Mouse (Mus musculus) MEL (cell line): Measurements from ENCODE around the gene Aebp1. TPM values are rescaled to one million over a fixed set of nuclear protein-coding genes. Genes with fewer than 3 reads are reported as not detected.

ENCODE experiments used
- DNase-seq: peaks from one replicate; pipeline ENCODE4 v3.0.0; 2011; ENCODE audit warnings: low read depth, low spot score
- H3K27ac ChIP-seq: 2 replicates; pipeline ENCODE4 v1.5.1; 2012; ENCODE audit warnings: low read depth, mild to moderate bottlenecking, control low read depth, low read length, moderate library complexity; ENCODE audit not compliant: control insufficient read depth
- H3K27me3 ChIP-seq, 2 experiments: fragments of 150-350 bp in 1 of 2; sonication (generic) in 1 of 2; 2 replicates each; pipeline ENCODE4 v1.6.1; 2012; ENCODE audit warnings: low read length in 2 of 2, mild to moderate bottlenecking in 2 of 2, improper control_type of control experiment in 1 of 2, moderate library complexity in 1 of 2; ENCODE audit not compliant: insufficient read depth in 2 of 2, control insufficient read depth in 1 of 2
- H3K36me3 ChIP-seq, 2 experiments: 2 replicates each; pipeline ENCODE4 v1.6.1; 2012 to 2014; ENCODE audit warnings: low read length in 2 of 2, improper control_type of control experiment in 1 of 2, inconsistent platforms in 1 of 2, mild to moderate bottlenecking in 1 of 2; ENCODE audit not compliant: insufficient read depth in 2 of 2, control insufficient read depth in 1 of 2
- H3K4me1 ChIP-seq, 2 experiments: fragments of 150-350 bp in 1 of 2; sonication (generic) in 1 of 2; 2 replicates each; pipeline ENCODE4 v1.6.1; 2012; ENCODE audit warnings: low read length in 2 of 2, improper control_type of control experiment in 1 of 2, mild to moderate bottlenecking in 1 of 2; ENCODE audit not compliant: insufficient read depth in 2 of 2, control insufficient read depth in 1 of 2
- H3K4me3 ChIP-seq, 2 experiments: fragments of 150-350 bp in 1 of 2; sonication (generic) in 1 of 2; 2 replicates each; pipeline ENCODE4 v1.5.1; 2012; ENCODE audit warnings: low read depth in 2 of 2, low read length in 2 of 2, mild to moderate bottlenecking in 2 of 2, moderate library complexity in 2 of 2, control low read depth in 1 of 2, improper control_type of control experiment in 1 of 2; ENCODE audit not compliant: control insufficient read depth in 1 of 2, insufficient read depth in 1 of 2
- H3K79me2 ChIP-seq: 2 replicates; pipeline ENCODE4 v1.6.1; 2012; ENCODE audit warnings: mild to moderate bottlenecking, low read length, moderate library complexity; ENCODE audit not compliant: control insufficient read depth, poor library complexity, insufficient read depth
- H3K9ac ChIP-seq: 2 replicates; pipeline ENCODE4 v1.6.1; 2012; ENCODE audit warnings: low read depth, mild to moderate bottlenecking, control low read depth, low read length, moderate library complexity; ENCODE audit not compliant: control insufficient read depth, poor library complexity, severe bottlenecking
- H3K9me3 ChIP-seq: fragments of 150-350 bp; sonication (generic); replicated peaks from 2 replicates; pipeline ENCODE4 v1.6.1; 2012; ENCODE audit warnings: mild to moderate bottlenecking, low read length, improper control_type of control experiment, moderate library complexity; ENCODE audit not compliant: insufficient read depth
- BHLHE40 ChIP-seq: IDR thresholded peaks from 2 replicates; pipeline ENCODE4 v1.6.1; 2012; ENCODE audit warnings: low read depth, mild to moderate bottlenecking, inconsistent platforms, low read length, improper control_type of control experiment, borderline replicate concordance
- CHD1 ChIP-seq: IDR thresholded peaks from 2 replicates; pipeline ENCODE4 v1.6.1; 2012; ENCODE audit warnings: low read depth, mild to moderate bottlenecking, inconsistent platforms, low read length, improper control_type of control experiment
- CHD2 ChIP-seq: IDR thresholded peaks from 2 replicates; pipeline ENCODE4 v1.6.1; 2011; ENCODE audit warnings: low read length, improper control_type of control experiment
- CTCF ChIP-seq, 3 experiments: IDR thresholded peaks in 2 of 3; conservative IDR thresholded peaks in 1 of 3; 2 replicates each; pipeline ENCODE4 v1.5.1; 2011 to 2012; ENCODE audit warnings: low read length in 3 of 3, low read depth in 2 of 3, mild to moderate bottlenecking in 2 of 3, improper control_type of control experiment in 1 of 3, inconsistent platforms in 1 of 3, mixed read lengths in 1 of 3, moderate library complexity in 1 of 3; ENCODE audit not compliant: control insufficient read depth in 1 of 3, insufficient read depth in 1 of 3, poor library complexity in 1 of 3, severe bottlenecking in 1 of 3
- ELF1 ChIP-seq: IDR thresholded peaks from 2 replicates; pipeline ENCODE4 v1.6.1; 2014; ENCODE audit warnings: low read depth, mild to moderate bottlenecking, inconsistent platforms, low read length, improper control_type of control experiment, moderate library complexity
- ETS1 ChIP-seq: IDR thresholded peaks from 2 replicates; pipeline ENCODE4 v1.6.1; 2012; ENCODE audit warnings: low read depth, mild to moderate bottlenecking, inconsistent platforms, low read length, improper control_type of control experiment, moderate library complexity
- GATA1 ChIP-seq: IDR thresholded peaks from 2 replicates; pipeline ENCODE4 v1.6.1; 2011; ENCODE audit warnings: low read depth, low read length, improper control_type of control experiment
- HCFC1 ChIP-seq: IDR thresholded peaks from 2 replicates; pipeline ENCODE4 v1.6.1; 2012; ENCODE audit warnings: low read depth, mild to moderate bottlenecking, inconsistent platforms, low read length, improper control_type of control experiment, moderate library complexity
- JUND ChIP-seq: IDR thresholded peaks from 2 replicates; pipeline ENCODE4 v1.6.1; 2011; ENCODE audit warnings: low read depth, mild to moderate bottlenecking, improper control_type of control experiment, low read length
- MYB ChIP-seq: IDR thresholded peaks from 2 replicates; pipeline ENCODE4 v1.6.1; 2011; ENCODE audit warnings: mild to moderate bottlenecking, low read depth, low read length, improper control_type of control experiment
- MYC ChIP-seq: IDR thresholded peaks from 2 replicates; pipeline ENCODE4 v1.6.1; 2011; ENCODE audit warnings: low read depth, mild to moderate bottlenecking, low read length, improper control_type of control experiment, moderate library complexity
- NELFE ChIP-seq: IDR thresholded peaks from 2 replicates; pipeline ENCODE4 v1.6.1; 2011; ENCODE audit warnings: low read depth, low read length, improper control_type of control experiment
- POLR2A ChIP-seq, 2 experiments: IDR thresholded peaks; 2 replicates each; pipeline ENCODE4 v1.6.1; 2011 to 2012; ENCODE audit warnings: low read length in 2 of 2, mild to moderate bottlenecking in 2 of 2, control low read depth in 1 of 2, improper control_type of control experiment in 1 of 2, low read depth in 1 of 2, moderate library complexity in 1 of 2; ENCODE audit not compliant: control insufficient read depth in 1 of 2, insufficient read depth in 1 of 2, poor library complexity in 1 of 2
- POLR2AphosphoS2 ChIP-seq: IDR thresholded peaks from 2 replicates; pipeline ENCODE4 v1.6.1; 2011; ENCODE audit warnings: low read length, improper control_type of control experiment
- POLR2AphosphoS5 ChIP-seq: IDR thresholded peaks from 2 replicates; pipeline ENCODE4 v1.6.1; 2012; ENCODE audit warnings: low read depth, borderline replicate concordance, mild to moderate bottlenecking, inconsistent platforms, low read length, moderate library complexity, mixed read lengths
- RCOR1 ChIP-seq: IDR thresholded peaks from 2 replicates; pipeline ENCODE4 v1.6.1; 2012; ENCODE audit warnings: low read depth, mild to moderate bottlenecking, inconsistent platforms, low read length, improper control_type of control experiment
- SIN3A ChIP-seq: IDR thresholded peaks from 2 replicates; pipeline ENCODE4 v1.6.1; 2012; ENCODE audit warnings: low read length, improper control_type of control experiment, inconsistent platforms
- TAL1 ChIP-seq: IDR thresholded peaks from 2 replicates; pipeline ENCODE4 v1.6.1; 2012; ENCODE audit warnings: mild to moderate bottlenecking, inconsistent platforms, low read length, moderate library complexity, mixed read lengths
- TBP ChIP-seq: IDR thresholded peaks from 2 replicates; pipeline ENCODE4 v1.8.0; 2011; ENCODE audit warnings: low read depth, low read length, improper control_type of control experiment
- TCF12 ChIP-seq: IDR thresholded peaks from 2 replicates; pipeline ENCODE4 v1.6.1; 2014; ENCODE audit warnings: low read depth, mild to moderate bottlenecking, inconsistent platforms, low read length, improper control_type of control experiment, moderate library complexity
- UBTF ChIP-seq: IDR thresholded peaks from 2 replicates; pipeline ENCODE4 v1.6.1; 2012; ENCODE audit warnings: low read depth, mild to moderate bottlenecking, inconsistent platforms, low read length, improper control_type of control experiment, moderate library complexity, borderline replicate concordance; ENCODE audit not compliant: insufficient read depth
- USF1 ChIP-seq: IDR thresholded peaks from 2 replicates; pipeline ENCODE4 v1.6.1; 2014; ENCODE audit warnings: low read depth, mild to moderate bottlenecking, inconsistent platforms, low read length, improper control_type of control experiment, moderate library complexity
- USF2 ChIP-seq, 2 experiments: IDR thresholded peaks; 2 replicates each; pipeline ENCODE4 v1.6.1; 2011 to 2012; ENCODE audit warnings: improper control_type of control experiment in 2 of 2, low read length in 2 of 2, borderline replicate concordance in 1 of 2, inconsistent platforms in 1 of 2, low read depth in 1 of 2, mild to moderate bottlenecking in 1 of 2; ENCODE audit not compliant: insufficient read depth in 1 of 2
- ZC3H11A ChIP-seq: IDR thresholded peaks from 2 replicates; pipeline ENCODE4 v1.6.1; 2012; ENCODE audit warnings: low read depth, mild to moderate bottlenecking, inconsistent platforms, low read length, improper control_type of control experiment
- ZKSCAN1 ChIP-seq: IDR thresholded peaks from 2 replicates; pipeline ENCODE4 v1.6.1; 2012; ENCODE audit warnings: low read depth, mild to moderate bottlenecking, inconsistent platforms, low read length, improper control_type of control experiment, moderate library complexity
- ZMIZ1 ChIP-seq: IDR thresholded peaks from 2 replicates; pipeline ENCODE4 v1.6.1; 2012; ENCODE audit warnings: low read depth, mild to moderate bottlenecking, inconsistent platforms, low read length, improper control_type of control experiment, moderate library complexity
- ZNF384 ChIP-seq: IDR thresholded peaks from 2 replicates; pipeline ENCODE4 v1.6.1; 2012; ENCODE audit warnings: low read depth, mild to moderate bottlenecking, inconsistent platforms, low read length, improper control_type of control experiment
- polyA plus RNA-seq, 2 experiments: library from polyadenylated mRNA; stranded (reverse) in 1 of 2; unstranded in 1 of 2; fragments of >175 nt in 1 of 2; fragments of >200 nt in 1 of 2; gene quantifications; 2 replicates each; pipeline versions ENCODE4 v1.2.1 to v1.2.4; 2012; ENCODE audit warnings: low replicate concordance in 2 of 2, low read depth in 1 of 2; ENCODE audit not compliant: insufficient read length in 2 of 2, insufficient read depth in 1 of 2, missing spikeins in 1 of 2
- total RNA-seq: library from RNA; depleted of rRNA; stranded (reverse); fragments of 300-350 nt; gene quantifications from 2 replicates; pipeline ENCODE4 v1.2.3, GENCODE M21; 2012

Gene Aebp1
- total and polyA plus RNA-seq, 3 experiments, result 0.10 TPM; not detected in 2

DNA sequence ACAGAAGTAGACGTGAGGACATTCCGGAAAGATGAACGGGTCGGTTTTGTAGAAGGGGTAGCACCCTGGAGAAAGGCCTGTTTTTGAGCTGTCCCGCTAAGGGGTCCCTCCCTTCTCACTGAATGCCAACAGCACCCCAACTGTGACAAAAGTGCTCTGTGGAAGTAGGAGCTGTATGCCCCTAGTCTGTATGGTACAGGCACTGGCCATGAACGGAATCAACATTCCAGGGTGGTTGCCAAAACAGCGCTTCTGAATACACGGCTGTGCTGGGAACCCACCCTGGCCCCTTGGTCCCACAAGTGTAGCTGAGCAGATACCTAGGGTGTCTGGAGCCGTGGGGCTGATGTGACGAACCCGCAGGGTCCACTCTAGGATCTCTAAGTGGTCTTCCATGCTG lies 11.0 kb downstream of the Aebp1 start:
- Histone ChIP-seq H3K36me3 (peaks cover 0 to 3% of the 10 kb centered on the region in 2 experiments; a peak in 3 of 4 replicates), H3K4me3 (no peak overlapping the region), H3K79me2 (peaks cover 9% of the 10 kb centered on the region), H3K9ac (no peak overlapping the region), H3K27ac (no peak overlapping the region), H3K4me1 (peaks cover 0 to 3% of the 10 kb centered on the region in 2 experiments; a peak in 1 of 4 replicates), H3K27me3 (no peaks in the 10 kb centered on the region), H3K9me3 (no peaks in the 10 kb centered on the region)
- DNase-seq, result no peak
- TF ChIP-seq POLR2AphosphoS5 (no peak), TBP (no peak), ZKSCAN1 (no peak), TCF12 (no peak), TAL1 (no peak), CHD1 (no peak), USF1 (no peak), USF2 (IDR thresholded peaks at IDR 0.05; ENCODE audit: borderline replicate concordance in 1 of 2, insufficient read depth in 1 of 2, low read depth in 1 of 2, low read length in 2 of 2) (no peak), HCFC1 (no peak), GATA1 (no peak), NELFE (no peak), POLR2A (IDR thresholded peaks at IDR 0.05; ENCODE audit: control insufficient read depth in 1 of 2, insufficient read depth in 1 of 2, low read depth in 1 of 2, low read length in 2 of 2, poor library complexity in 1 of 2) (no peak), POLR2AphosphoS2 (no peak), ZC3H11A (no peak), UBTF (no peak), MYB (no peak), BHLHE40 (no peak), ELF1 (no peak), MYC (no peak)

DNA sequence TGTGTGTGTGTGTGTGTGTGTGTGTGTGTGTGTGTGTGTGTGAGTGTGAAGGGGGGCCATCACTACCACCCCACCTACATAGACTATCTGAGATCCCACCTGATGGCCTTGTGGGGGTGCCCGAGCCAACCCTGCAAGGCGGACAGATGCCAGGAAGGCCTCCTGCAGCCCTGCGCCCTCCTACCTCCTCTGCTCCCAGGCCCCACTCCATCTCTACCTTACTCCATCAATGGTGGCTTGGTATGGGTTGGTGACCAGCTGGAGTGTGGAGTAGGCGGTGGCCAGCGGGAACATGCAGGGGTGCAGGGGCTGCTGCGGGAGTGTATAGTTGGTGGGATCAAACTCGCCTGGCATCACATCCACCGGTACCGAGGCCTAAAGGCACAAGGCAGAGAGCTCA lies 11.4 kb downstream of the Aebp1 start:
- no peak overlapping the region for H3K4me3 ChIP-seq
- no peak for TF ChIP-seq MYB
- TF ChIP-seq CHD1, result no peak
- no peak for TF ChIP-seq GATA1
- no peak for TF ChIP-seq ETS1
- TF ChIP-seq TBP, result no peak
- no peak for TF ChIP-seq SIN3A
- no peak for TF ChIP-seq BHLHE40
- no peak for TF ChIP-seq ZNF384
- TF ChIP-seq CTCF (IDR thresholded peaks at IDR 0.05 in 2 of 3, conservative IDR thresholded peaks at IDR 0.05 in 1 of 3; ENCODE audit: control insufficient read depth in 1 of 3, insufficient read depth in 1 of 3, low read depth in 2 of 3, low read length in 3 of 3, poor library complexity in 1 of 3, severe bottlenecking in 1 of 3), result no peak
- TF ChIP-seq CHD2, result no peak
- TF ChIP-seq JUND, result no peak
- TF ChIP-seq RCOR1, result no peak
- no peak for TF ChIP-seq ZMIZ1
- H3K9me3 ChIP-seq, result no peaks in the 10 kb centered on the region
- no peaks in the 10 kb centered on the region for H3K27me3 ChIP-seq
- DNase-seq, result no peak
- H3K36me3 ChIP-seq, result peaks cover 0 to 3% of the 10 kb centered on the region in 2 experiments; a peak in 3 of 4 replicates
- H3K79me2 ChIP-seq, result peaks cover 11% of the 10 kb centered on the region
- no peak overlapping the region for H3K27ac ChIP-seq
- H3K9ac ChIP-seq, result no peak overlapping the region
- H3K4me1 ChIP-seq, result peaks cover 0 to 3% of the 10 kb centered on the region in 2 experiments; a peak in 1 of 4 replicates
